Mouse (Mus musculus) forebrain, embryonic 13.5 days (tissue): ENCODE measurements around the gene Xpo5. TPM values are rescaled to one million over a fixed set of nuclear protein-coding genes. Genes with fewer than 3 reads are reported as not detected.

Experiments
- ATAC-seq: fragments of 200-750 bp; cut with Nextera tagmentation; 2 replicates; pipeline ENCODE4 v1.8.0; 2017
- H3K27ac ChIP-seq: fragments of 300-500 bp; sonication (generic); 2 replicates; pipeline ENCODE4 v1.5.1; 2015; ENCODE audit warnings: inconsistent platforms, mild to moderate bottlenecking, moderate library complexity
- H3K27me3 ChIP-seq: fragments of 300-500 bp; sonication (generic); 2 replicates; pipeline ENCODE4 v1.6.1; 2015; ENCODE audit warnings: mild to moderate bottlenecking, inconsistent platforms
- H3K36me3 ChIP-seq: fragments of 300-500 bp; sonication (generic); 2 replicates; pipeline ENCODE4 v1.6.1; 2015; ENCODE audit warnings: mild to moderate bottlenecking, inconsistent platforms; ENCODE audit not compliant: poor library complexity, severe bottlenecking
- H3K4me1 ChIP-seq: fragments of 300-500 bp; sonication (generic); 2 replicates; pipeline ENCODE4 v1.6.1; 2015; ENCODE audit warnings: inconsistent platforms
- H3K4me2 ChIP-seq: fragments of 300-500 bp; sonication (generic); 2 replicates; pipeline ENCODE4 v1.6.1; 2015; ENCODE audit warnings: inconsistent platforms, mild to moderate bottlenecking, moderate library complexity
- H3K4me3 ChIP-seq: fragments of 300-500 bp; sonication (generic); 2 replicates; pipeline ENCODE4 v1.5.1; 2015; ENCODE audit warnings: mild to moderate bottlenecking, inconsistent platforms
- H3K9ac ChIP-seq: fragments of 300-500 bp; sonication (generic); 2 replicates; pipeline ENCODE4 v1.6.1; 2015; ENCODE audit warnings: mild to moderate bottlenecking, inconsistent platforms
- H3K9me3 ChIP-seq: fragments of 300-500 bp; sonication (generic); replicated peaks from 2 replicates; pipeline ENCODE4 v1.6.1; 2016; ENCODE audit warnings: inconsistent platforms
- WGBS: fragments of 180-500 bp; shearing (Covaris S2); methylation state at CpG from one replicate; pipeline ENCODE4 v1.1.7; 2015; 5-methylcytosine and 5-hydroxymethylcytosine counted together
- polyA plus RNA-seq: library from polyadenylated mRNA; unstranded; fragments of >200 nt; fragmentation: Nextera tagmentation; extraction: Ambion mirVana; gene quantifications from 2 replicates; pipeline ENCODE4 v1.2.1, GENCODE M21; 2015

Xpo5 gene
- polyA plus RNA-seq, 1 experiment from 2014 or later: 45.0 TPM

- H3K4me3 ChIP-seq: no peak overlapping the region
- no peaks in the 10 kb centered on the region for H3K27me3 ChIP-seq
- 32% methylated on average over 14 of the region's 14 CpGs for WGBS
- H3K4me1 ChIP-seq: no peaks in the 10 kb centered on the region
- H3K9ac ChIP-seq: no peak overlapping the region
- H3K4me2 ChIP-seq: no peak overlapping the region
- H3K27ac ChIP-seq: 0 out of 2 replicates have a peak overlapping the region, but pooled peaks have one; percentile 6
- H3K36me3 ChIP-seq: peaks cover 80% of the 10 kb centered on the region
- no peaks in the 10 kb centered on the region for H3K9me3 ChIP-seq
- peak; percentile 70 for ATAC-seq
These were observed 63.5 kb downstream of the Xpo5 start for GRCm38 (mm10) chr17:46265918-46266618.

GRCm38 (mm10) chr17:46266986-46267385 is 64.4 kb downstream of the Xpo5 start:
- H3K27me3 ChIP-seq: no peaks in the 10 kb centered on the region
- no peaks in the 10 kb centered on the region for H3K4me1 ChIP-seq
- no peak overlapping the region for H3K9ac ChIP-seq
- 73% methylated on average over 6 of the region's 6 CpGs for WGBS
- no peak overlapping the region for H3K4me3 ChIP-seq
- H3K36me3 ChIP-seq: peaks cover 80% of the 10 kb centered on the region
- no peak overlapping the region for H3K27ac ChIP-seq
- no peak overlapping the region for H3K4me2 ChIP-seq
- no peak for ATAC-seq
- H3K9me3 ChIP-seq: no peaks in the 10 kb centered on the region

- no peaks in the 10 kb centered on the region for H3K9me3 ChIP-seq
- H3K4me3 ChIP-seq: no peak overlapping the region
- H3K4me2 ChIP-seq: no peak overlapping the region
- peaks cover 78% of the 10 kb centered on the region for H3K36me3 ChIP-seq
- no peak overlapping the region for H3K27ac ChIP-seq
- ATAC-seq: no peak
- H3K4me1 ChIP-seq: no peaks in the 10 kb centered on the region
- no peak overlapping the region for H3K9ac ChIP-seq
- WGBS: 90% methylated on average over 7 of the region's 7 CpGs
- H3K27me3 ChIP-seq: no peaks in the 10 kb centered on the region
These were observed 64.9 kb downstream of the Xpo5 start for GRCm38 (mm10) chr17:46267511-46267910.

- Histone ChIP-seq H3K4me1 (no peaks in the 10 kb centered on the region), H3K36me3 (peaks cover 75% of the 10 kb centered on the region), H3K27me3 (no peaks in the 10 kb centered on the region), H3K4me2 (no peak overlapping the region), H3K9ac (no peak overlapping the region), H3K9me3 (no peaks in the 10 kb centered on the region), H3K4me3 (no peak overlapping the region), H3K27ac (no peak overlapping the region)
- 87% methylated on average over 10 of the region's 10 CpGs for WGBS
- ATAC-seq: no peak
These were observed 65.6 kb downstream of the Xpo5 start for GRCm38 (mm10) chr17:46268026-46268720.

GRCm38 (mm10) chr17:46269771-46270534 is 67.4 kb downstream of the Xpo5 start:
- Histone ChIP-seq H3K36me3 (peaks cover 65% of the 10 kb centered on the region), H3K4me1 (no peaks in the 10 kb centered on the region), H3K9ac (0 out of 2 replicates have a peak overlapping the region, but pooled peaks have one; percentile 5), H3K27me3 (no peaks in the 10 kb centered on the region), H3K4me3 (no peak overlapping the region), H3K9me3 (no peaks in the 10 kb centered on the region), H3K27ac (no peak overlapping the region), H3K4me2 (no peak overlapping the region)
- ATAC-seq: no peak
- 87% methylated on average over 19 of the region's 19 CpGs for WGBS

GRCm38 (mm10) chr17:46272058-46272457 is 69.5 kb downstream of the Xpo5 start:
- Histone ChIP-seq H3K9me3 (no peaks in the 10 kb centered on the region), H3K36me3 (peaks cover 53% of the 10 kb centered on the region), H3K4me2 (no peak overlapping the region), H3K4me3 (no peak overlapping the region), H3K4me1 (no peaks in the 10 kb centered on the region), H3K27ac (no peak overlapping the region), H3K27me3 (no peaks in the 10 kb centered on the region), H3K9ac (no peak overlapping the region; the same call in 1 of the 2 replicates)
- ATAC-seq: no peak
- WGBS: 98% methylated on average over 2 of the region's 2 CpGs

GRCm38 (mm10) chr17:46272675-46273074 is 70.1 kb downstream of the Xpo5 start:
- H3K36me3 ChIP-seq: peaks cover 47% of the 10 kb centered on the region
- H3K27me3 ChIP-seq: no peaks in the 10 kb centered on the region
- no peak for ATAC-seq
- H3K4me1 ChIP-seq: no peaks in the 10 kb centered on the region
- 92% methylated on average over 5 of the region's 5 CpGs for WGBS
- H3K4me2 ChIP-seq: no peak overlapping the region
- H3K9ac ChIP-seq: no peak overlapping the region
- H3K9me3 ChIP-seq: no peaks in the 10 kb centered on the region
- no peak overlapping the region for H3K4me3 ChIP-seq
- H3K27ac ChIP-seq: no peak overlapping the region

- Histone ChIP-seq H3K27ac (0 out of 2 replicates have a peak overlapping the region, but pooled peaks have one; percentile 35), H3K9ac (no peak overlapping the region), H3K4me2 (no peak overlapping the region), H3K4me1 (no peaks in the 10 kb centered on the region), H3K36me3 (peaks cover 56% of the 10 kb centered on the region), H3K9me3 (no peaks in the 10 kb centered on the region), H3K27me3 (no peaks in the 10 kb centered on the region), H3K4me3 (no peak overlapping the region)
- no peak for ATAC-seq
- WGBS: 73% methylated on average over 1 of the region's 1 CpGs
These were observed 71.2 kb downstream of the Xpo5 start for GRCm38 (mm10) chr17:46273803-46274236.

- Histone ChIP-seq H3K4me2 (no peak overlapping the region), H3K27ac (no peak overlapping the region), H3K9ac (peak overlapping the region; percentile 26; the same call in 1 of the 2 replicates), H3K27me3 (no peaks in the 10 kb centered on the region), H3K36me3 (peaks cover 56% of the 10 kb centered on the region), H3K4me1 (no peaks in the 10 kb centered on the region), H3K4me3 (no peak overlapping the region), H3K9me3 (no peaks in the 10 kb centered on the region)
- no peak for ATAC-seq
- WGBS: 82% methylated on average over 6 of the region's 6 CpGs
These were observed 71.9 kb downstream of the Xpo5 start for GRCm38 (mm10) chr17:46274465-46274864.

- H3K9me3 ChIP-seq: no peaks in the 10 kb centered on the region
- 88% methylated on average over 6 of the region's 6 CpGs for WGBS
- no peaks in the 10 kb centered on the region for H3K27me3 ChIP-seq
- ATAC-seq: no peak
- H3K27ac ChIP-seq: no peak overlapping the region
- H3K4me3 ChIP-seq: no peak overlapping the region
- no peak overlapping the region for H3K9ac ChIP-seq
- no peak overlapping the region for H3K4me2 ChIP-seq
- peaks cover 55% of the 10 kb centered on the region for H3K36me3 ChIP-seq
- no peaks in the 10 kb centered on the region for H3K4me1 ChIP-seq
These were observed 72.5 kb downstream of the Xpo5 start for GRCm38 (mm10) chr17:46275034-46275433.

GRCm38 (mm10) chr17:46275506-46275905 is 72.9 kb downstream of the Xpo5 start:
- peaks cover 53% of the 10 kb centered on the region for H3K36me3 ChIP-seq

GRCm38 (mm10) chr17:46277586-46277985 is 75.0 kb downstream of the Xpo5 start:
- no peak overlapping the region for H3K9ac ChIP-seq
- H3K9me3 ChIP-seq: no peaks in the 10 kb centered on the region
- no peak overlapping the region for H3K4me2 ChIP-seq
- H3K4me3 ChIP-seq: no peak overlapping the region
- H3K27ac ChIP-seq: no peak overlapping the region
- H3K27me3 ChIP-seq: no peaks in the 10 kb centered on the region
- 79% methylated on average over 4 of the region's 4 CpGs for WGBS
- H3K4me1 ChIP-seq: peaks cover 14% of the 10 kb centered on the region
- ATAC-seq: no peak
- H3K36me3 ChIP-seq: peaks cover 35% of the 10 kb centered on the region

More at GRCm38 (mm10) chr17:46275506-46275905, 72.9 kb downstream of the Xpo5 start:
- no peak overlapping the region for H3K9ac ChIP-seq
- no peak overlapping the region for H3K4me2 ChIP-seq
- no peak overlapping the region for H3K27ac ChIP-seq
- ATAC-seq: no peak
- WGBS: 92% methylated on average over 10 of the region's 10 CpGs
- no peak overlapping the region for H3K4me3 ChIP-seq
- no peaks in the 10 kb centered on the region for H3K4me1 ChIP-seq
- H3K9me3 ChIP-seq: no peaks in the 10 kb centered on the region
- no peaks in the 10 kb centered on the region for H3K27me3 ChIP-seq
